Mouse (Mus musculus): ENCODE data around the gene Txnl4b. TPM values are rescaled to one million over a fixed set of nuclear protein-coding genes. Genes with fewer than 3 reads are reported as not detected.
A peak's percentile ranks its signal among the peaks of the same experiment; 100 is the strongest.

The Txnl4b gene
- polyA plus RNA-seq, 1 experiment from 2014 or later: 29.2 TPM

DNA sequence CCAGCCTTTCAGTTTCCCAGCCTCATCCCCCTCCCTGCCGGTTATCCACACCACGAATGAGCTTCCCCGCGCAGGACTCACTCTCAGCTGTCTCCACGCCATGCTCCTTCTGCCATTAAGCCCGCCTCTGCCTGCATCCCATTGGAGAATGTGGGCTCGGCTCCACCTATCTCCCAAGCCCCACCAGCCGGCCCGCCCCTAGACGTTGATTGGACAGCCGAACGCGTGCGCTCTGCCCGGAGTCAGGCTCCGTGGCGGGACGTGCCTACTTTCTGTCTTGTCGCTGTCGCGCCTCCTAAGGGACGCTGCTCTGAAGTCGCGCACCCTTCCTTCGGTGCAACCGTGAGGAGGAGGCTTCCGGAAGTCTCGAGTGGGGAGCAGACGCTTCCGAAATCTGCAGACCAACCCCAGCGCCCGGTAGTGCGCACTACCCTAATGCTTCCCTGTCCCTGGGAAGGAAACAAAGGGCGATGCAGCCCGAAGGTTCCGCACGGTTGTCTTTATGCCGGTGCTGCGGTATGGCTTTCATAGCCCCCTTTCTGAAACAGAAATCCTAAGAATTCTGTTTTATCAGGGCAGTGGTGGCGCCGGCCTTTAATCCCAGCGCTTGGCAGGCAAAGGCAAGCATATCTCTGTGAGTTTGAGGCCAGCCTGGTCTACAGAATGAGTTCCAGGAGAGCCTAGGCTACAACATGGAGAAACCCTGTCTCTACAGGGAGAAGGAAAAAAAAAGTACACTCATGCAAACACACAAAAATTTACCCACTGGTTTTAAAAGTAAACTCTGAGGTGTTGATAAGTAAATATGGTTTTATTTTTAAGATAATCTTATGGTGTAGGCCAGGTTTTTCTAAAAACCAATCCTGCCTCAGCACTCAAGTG is 42.8 kb downstream of the Txnl4b start, which contains the start of gene Dhodh:
Gene Dhodh, minus strand, starts transcription at position 403 of the 882 bp plus-strand sequence.
- H3K36me3 ChIP-seq: peaks cover 6% of the 10 kb centered on the region
- peak within 1 kb of the TSS; percentile 87 for H3K9ac ChIP-seq (replicated peaks)
- H3K27me3 ChIP-seq: no peaks in the 10 kb centered on the region
- peaks cover 17% of the 10 kb centered on the region for H3K4me1 ChIP-seq
- ATAC-seq (replicated peaks): peak; percentile 99
- H3K9me3 ChIP-seq: no peaks in the 10 kb centered on the region
- H3K4me3 ChIP-seq: peak within 1 kb of the TSS; percentile 61
- WGBS: under 1% methylated on average over 42 of the region's 42 CpGs
- H3K27ac ChIP-seq (replicated peaks): peak within 1 kb of the TSS; percentile 99
- peak within 1 kb of the TSS; percentile 71 for H3K4me2 ChIP-seq (replicated peaks)

DNA sequence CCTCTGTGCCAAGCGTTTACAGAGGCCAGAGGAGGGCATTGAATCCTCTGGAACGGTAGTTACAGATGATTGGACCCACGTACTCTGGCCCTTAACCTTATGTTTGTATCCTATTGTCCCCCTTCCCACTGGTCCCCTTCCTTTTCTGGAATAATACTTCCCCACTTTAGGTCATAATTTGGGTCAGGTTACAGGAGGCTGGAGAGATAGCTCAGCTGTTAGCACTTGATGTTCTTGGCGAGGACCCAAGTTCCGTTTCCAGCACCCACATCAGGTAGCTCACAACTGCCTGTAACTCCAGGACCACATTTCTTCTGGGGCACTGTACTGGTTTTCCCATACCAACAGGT is 43.4 kb downstream of the Txnl4b start:
- 20% methylated on average over 5 of the region's 5 CpGs for WGBS
- H3K4me3 ChIP-seq: peak overlapping the region; percentile 61
- H3K9me3 ChIP-seq: no peaks in the 10 kb centered on the region
- H3K4me1 ChIP-seq: peaks cover 17% of the 10 kb centered on the region
- peak overlapping the region; percentile 71 for H3K4me2 ChIP-seq (replicated peaks)
- peaks cover 2% of the 10 kb centered on the region; the same call in 1 of the 2 replicates for H3K36me3 ChIP-seq
- H3K27ac ChIP-seq (replicated peaks): peak overlapping the region; percentile 99
- ATAC-seq (replicated peaks): no peak
- peak overlapping the region; percentile 87 for H3K9ac ChIP-seq (replicated peaks)
- no peaks in the 10 kb centered on the region for H3K27me3 ChIP-seq

DNA sequence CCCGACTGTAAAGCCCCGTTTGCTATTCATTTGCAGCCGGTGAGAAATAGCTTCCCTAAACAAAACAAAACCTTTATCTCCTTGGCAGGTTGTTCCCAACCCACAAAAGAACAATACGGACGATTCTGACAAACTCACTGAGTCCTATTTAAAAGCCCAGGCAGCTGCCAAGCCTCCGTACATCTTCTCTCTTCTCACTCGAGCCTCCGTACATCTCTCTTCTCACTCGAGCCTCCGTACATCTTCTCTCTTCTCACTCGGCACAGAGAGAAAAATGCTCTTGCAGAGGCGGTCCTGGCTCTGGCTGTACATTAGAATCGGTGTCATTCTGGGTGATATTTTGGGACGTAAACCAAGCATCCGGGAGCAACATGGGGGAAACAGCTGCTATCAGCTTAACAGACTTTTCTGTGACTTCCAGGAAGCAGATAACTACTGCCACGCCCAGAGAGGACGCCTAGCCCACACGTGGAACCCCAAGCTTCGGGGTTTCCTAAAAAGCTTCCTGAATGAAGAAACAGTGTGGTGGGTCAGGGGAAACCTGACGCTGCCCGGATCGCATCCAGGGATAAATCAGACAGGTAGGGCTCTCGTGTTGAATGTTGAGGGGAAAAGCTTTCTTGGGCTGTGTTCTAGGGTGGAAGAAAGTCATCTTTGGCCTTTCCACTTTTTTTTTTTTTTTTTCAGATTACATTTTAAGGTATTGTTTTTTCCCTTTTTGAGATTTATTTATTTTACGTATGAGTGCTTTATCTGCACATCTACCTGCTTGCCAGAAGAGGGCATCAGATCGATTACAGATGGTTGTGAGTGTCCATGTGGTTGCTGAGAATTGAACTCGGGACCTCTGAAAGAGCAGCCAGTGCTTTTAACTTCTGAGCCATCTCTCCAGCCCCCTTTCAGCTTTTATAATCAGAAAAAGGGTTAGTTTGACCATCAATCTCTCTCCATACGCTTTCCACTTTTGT is 48.8 kb downstream of the Txnl4b start, which contains the start of gene Pkd1l3:
Gene Pkd1l3, plus strand, starts transcription at position 275 of the 968 bp plus-strand sequence.
- Histone ChIP-seq H3K9me3 (no peaks in the 10 kb centered on the region), H3K9ac (replicated peaks) (no peak within 1 kb of the TSS), H3K4me3 (no peak within 1 kb of the TSS), H3K4me1 (peaks cover 2% of the 10 kb centered on the region; the same call in 1 of the 2 replicates), H3K36me3 (no peaks in the 10 kb centered on the region), H3K27ac (replicated peaks) (no peak within 1 kb of the TSS), H3K27me3 (no peaks in the 10 kb centered on the region), H3K4me2 (replicated peaks) (no peak within 1 kb of the TSS)
- WGBS: 61% methylated on average over 27 of the region's 27 CpGs
- no peak for ATAC-seq (replicated peaks)

DNA sequence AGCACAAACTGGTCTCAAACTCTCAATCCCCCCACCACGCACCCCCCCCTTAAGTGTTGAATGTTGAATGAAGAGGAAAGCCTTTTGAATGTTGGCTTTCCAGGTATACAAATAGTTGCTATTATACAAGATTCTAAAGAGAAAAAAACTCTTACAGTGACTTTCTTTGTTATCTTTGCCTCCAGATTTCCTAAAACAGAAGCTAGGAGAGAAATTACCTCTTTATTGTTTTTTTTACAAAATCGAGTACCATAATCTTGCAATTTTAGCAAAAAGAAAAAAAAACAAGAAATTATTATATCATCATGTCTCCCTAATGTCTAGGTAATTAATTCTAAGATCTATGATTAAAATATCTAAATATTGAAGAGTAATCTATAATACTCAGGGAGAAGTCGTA is 49.9 kb downstream of the Txnl4b start:
- Histone ChIP-seq H3K27ac (replicated peaks) (no peak overlapping the region), H3K4me1 (no peaks in the 10 kb centered on the region), H3K27me3 (no peaks in the 10 kb centered on the region), H3K4me3 (no peak overlapping the region), H3K9me3 (no peaks in the 10 kb centered on the region), H3K4me2 (replicated peaks) (no peak overlapping the region), H3K36me3 (no peaks in the 10 kb centered on the region), H3K9ac (replicated peaks) (no peak overlapping the region)
- ATAC-seq (replicated peaks): no peak
- 82% methylated on average over 3 of the region's 3 CpGs for WGBS

Other genes with a start within 250 kb of the Txnl4b start
- 0.11 and 0.29 TPM in 2 replicates for gene Pmfbp1, start 71.9 kb upstream of the Txnl4b start, polyA plus RNA-seq (2015; fragmentation: Nextera tagmentation; extraction: Ambion mirVana)
- gene Dhx38, start within 50 bp of the Txnl4b start, polyA plus RNA-seq (2015; fragmentation: Nextera tagmentation; extraction: Ambion mirVana): 23.9 and 24.0 TPM in 2 replicates
- 0.14 and 0.23 TPM in 2 replicates for gene Hp, start 13.3 kb downstream of the Txnl4b start, polyA plus RNA-seq (2015; fragmentation: Nextera tagmentation; extraction: Ambion mirVana)
- 35.3 and 41.4 TPM in 2 replicates for gene Dhodh, start 42.8 kb downstream of the Txnl4b start, polyA plus RNA-seq (2015; fragmentation: Nextera tagmentation; extraction: Ambion mirVana)
- 0.08 TPM in 1 of 2 replicates, not detected in the other for gene Pkd1l3, start 48.6 kb downstream of the Txnl4b start, polyA plus RNA-seq (2015; fragmentation: Nextera tagmentation; extraction: Ambion mirVana)
- 177 and 181 TPM in 2 replicates for gene Ist1, start 127.4 kb downstream of the Txnl4b start, polyA plus RNA-seq (2015; fragmentation: Nextera tagmentation; extraction: Ambion mirVana)
- gene Zfp821, start 139.7 kb downstream of the Txnl4b start, polyA plus RNA-seq (2015; fragmentation: Nextera tagmentation; extraction: Ambion mirVana): 85.6 and 94.3 TPM in 2 replicates
- gene Atxn1l, start 171.8 kb downstream of the Txnl4b start, polyA plus RNA-seq (2015; fragmentation: Nextera tagmentation; extraction: Ambion mirVana): 4.3 and 4.6 TPM in 2 replicates
- 50.4 and 51.8 TPM in 2 replicates for gene Ap1g1, start 212.7 kb downstream of the Txnl4b start, polyA plus RNA-seq (2015; fragmentation: Nextera tagmentation; extraction: Ambion mirVana)